Mouse (Mus musculus): ENCODE data around the gene Odf2. TPM values are rescaled to one million over a fixed set of nuclear protein-coding genes. Genes with fewer than 3 reads are reported as not detected.

Gene Odf2
- 10 to 100 TPM; 84.6 to 94.6 TPM for total RNA-seq (2021)
- long read RNA-seq, experiment 1, partial matches to known transcripts: 19 of 51 reads
- long read RNA-seq, experiment 1, other reads (novel, unspliced or antisense): 24 of 51 reads
- long read RNA-seq, experiment 2, transcript Odf2-204 (21 exons, 3,826 nt): major isoform, 7 of 43 reads
- long read RNA-seq, experiment 2, partial matches to known transcripts: 15 of 43 reads
- long read RNA-seq, experiment 2, other reads (novel, unspliced or antisense): 18 of 43 reads

DNA sequence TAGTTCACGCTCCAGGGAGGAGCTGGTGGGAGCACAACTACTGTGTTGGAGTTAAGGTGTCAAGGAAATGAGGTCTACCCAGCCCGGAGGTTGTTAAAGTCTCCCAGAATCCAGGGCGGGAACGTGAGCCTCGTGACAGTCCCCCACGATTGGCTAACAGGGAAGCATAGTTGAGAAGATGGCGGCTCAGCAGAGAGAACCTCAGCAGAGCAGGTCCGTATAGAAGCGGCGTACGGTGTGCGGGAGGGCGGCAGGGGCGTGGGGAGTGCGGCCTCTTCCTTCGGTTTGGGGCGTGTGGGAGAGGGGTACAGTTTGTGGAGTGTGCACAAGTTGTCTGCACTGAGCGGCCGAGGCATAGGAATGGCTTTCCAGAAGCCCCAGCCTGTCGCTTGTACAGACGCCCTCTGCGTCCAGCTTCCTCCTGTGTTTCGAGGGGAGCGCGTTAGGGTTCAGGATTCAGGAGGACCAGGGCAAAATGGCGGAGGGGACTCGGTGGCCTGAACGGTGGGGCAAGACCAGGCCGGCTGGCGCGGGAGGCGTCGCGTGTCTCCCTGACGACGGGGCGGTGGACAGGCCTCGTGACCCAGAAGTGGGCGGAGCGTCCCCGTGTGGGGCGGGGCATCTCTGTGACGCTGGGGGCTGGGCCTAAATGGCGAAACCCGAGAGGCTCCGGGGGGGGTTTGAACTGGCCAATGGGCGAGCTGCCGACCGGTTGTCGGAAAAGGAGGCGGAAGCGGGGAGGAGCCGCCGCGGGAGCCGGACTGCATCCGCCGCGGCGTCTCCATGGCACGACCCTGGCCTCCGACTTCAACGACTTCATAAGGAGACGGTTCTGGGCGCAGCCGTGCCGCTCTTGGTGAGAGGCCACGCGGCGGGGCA, at the start of gene Odf2:
Gene Odf2 (plus strand): TSS at position 156 of the 879 bp plus-strand sequence.
- DNase-seq (ENCODE audit: low spot score in 2 of 2): peak; percentile 100

DNA sequence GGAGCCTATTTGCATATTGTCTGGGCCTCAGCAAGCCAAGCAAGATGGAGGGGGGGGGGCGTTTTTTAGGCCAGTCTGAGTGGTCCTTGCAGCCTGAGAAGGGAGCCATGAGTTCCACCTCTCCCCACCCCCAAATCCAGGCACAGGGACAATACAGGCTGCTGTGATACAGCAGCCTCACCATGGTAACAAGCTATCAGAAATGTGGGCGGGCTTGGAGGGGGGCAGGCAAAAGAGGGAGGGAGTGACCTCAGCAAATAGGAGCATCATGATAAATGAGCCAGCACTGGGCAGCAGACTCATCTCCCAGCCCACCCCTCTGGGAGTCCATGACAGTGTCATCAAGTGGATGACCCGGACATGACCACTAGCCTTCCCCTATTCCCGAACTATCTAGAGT, 49.6 kb upstream of the Odf2 start:
- no peak for DNase-seq (ENCODE audit: low spot score in 2 of 2)

DNA sequence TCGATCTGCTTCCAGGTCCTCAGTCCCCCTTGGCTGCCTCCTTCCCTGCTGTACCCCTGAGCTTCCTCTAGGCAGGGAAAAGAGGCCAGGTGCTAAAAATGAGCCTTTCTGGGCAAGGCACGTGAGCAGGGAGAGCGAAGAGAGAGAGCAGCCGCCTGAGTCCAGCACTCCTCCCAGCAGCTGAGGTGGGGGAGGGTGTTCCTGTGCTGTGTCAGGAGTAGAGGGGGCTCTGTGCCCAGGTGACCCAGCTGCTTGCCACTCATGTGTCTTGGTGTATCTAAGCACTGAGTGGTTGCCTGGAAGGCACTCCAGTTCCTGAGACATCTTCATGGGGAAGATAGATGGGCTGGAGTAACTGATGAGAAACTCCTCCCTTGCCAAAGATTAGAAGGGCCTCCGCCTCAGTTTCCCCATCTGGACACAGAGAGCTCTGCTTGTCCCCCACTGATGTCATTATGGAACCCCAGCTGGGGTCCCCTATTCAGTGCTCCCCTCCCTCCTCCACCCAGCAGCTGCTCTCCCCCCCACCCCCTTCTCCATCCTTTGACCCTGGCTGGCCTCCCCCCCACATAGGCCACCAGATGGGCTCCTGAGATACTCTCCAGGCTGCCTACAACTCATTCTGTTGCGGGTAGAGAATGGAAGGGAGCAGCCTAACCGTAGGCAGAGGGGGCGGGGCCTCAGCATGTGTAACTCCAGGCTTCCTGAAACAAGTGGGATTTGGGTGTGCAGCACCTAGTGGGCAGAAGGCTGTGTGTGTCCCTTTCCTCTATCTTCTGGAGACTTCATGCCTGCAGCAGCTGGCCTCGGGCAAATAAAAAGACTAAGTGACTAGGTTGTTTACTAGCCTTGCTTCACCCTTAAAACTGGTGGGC, 45.6 kb upstream of the Odf2 start:
- peak; percentile 38 to 44 for DNase-seq (ENCODE audit: low spot score in 2 of 2)

DNA sequence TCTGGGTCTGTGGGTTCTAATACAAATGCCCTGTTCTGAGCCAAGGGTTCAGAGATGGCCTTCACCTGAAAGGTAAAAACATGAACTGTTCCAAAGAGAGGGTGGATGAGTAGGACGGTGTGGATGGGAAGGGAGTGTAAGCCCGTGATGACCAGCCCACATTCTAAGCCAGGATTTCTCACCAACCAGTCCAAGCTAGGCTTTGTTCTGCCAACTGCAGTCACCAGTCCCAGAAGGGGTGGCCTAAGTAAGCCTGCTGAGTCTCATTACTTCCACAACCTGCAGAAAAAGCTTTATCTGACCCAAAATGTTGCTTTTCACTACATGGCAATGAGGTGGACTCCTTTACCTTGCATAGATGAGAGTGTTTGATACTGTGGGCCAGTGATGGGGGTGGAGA, 44.9 kb upstream of the Odf2 start:
- DNase-seq (ENCODE audit: low spot score in 2 of 2): no peak

DNA sequence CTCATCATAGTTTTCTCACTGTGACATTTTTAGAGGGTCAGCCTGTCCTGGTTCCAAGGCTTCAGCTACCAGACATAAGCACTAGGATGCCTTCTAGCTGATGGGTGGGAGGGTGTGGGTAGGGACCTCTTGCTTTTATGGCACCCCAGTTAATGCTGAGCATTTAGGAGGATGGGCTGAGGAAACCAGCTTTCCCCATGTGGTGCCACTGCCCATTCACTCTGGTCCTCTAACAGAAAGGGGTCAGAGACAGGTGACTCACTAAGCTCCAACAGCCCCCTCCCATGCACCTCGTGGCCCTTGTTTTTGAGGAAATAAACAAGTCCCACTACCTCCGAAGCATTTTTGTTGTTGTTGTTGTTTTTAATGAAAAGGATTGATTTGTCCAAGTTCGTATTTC, 44.4 kb upstream of the Odf2 start:
- no peak for DNase-seq (ENCODE audit: low spot score in 2 of 2)

DNA sequence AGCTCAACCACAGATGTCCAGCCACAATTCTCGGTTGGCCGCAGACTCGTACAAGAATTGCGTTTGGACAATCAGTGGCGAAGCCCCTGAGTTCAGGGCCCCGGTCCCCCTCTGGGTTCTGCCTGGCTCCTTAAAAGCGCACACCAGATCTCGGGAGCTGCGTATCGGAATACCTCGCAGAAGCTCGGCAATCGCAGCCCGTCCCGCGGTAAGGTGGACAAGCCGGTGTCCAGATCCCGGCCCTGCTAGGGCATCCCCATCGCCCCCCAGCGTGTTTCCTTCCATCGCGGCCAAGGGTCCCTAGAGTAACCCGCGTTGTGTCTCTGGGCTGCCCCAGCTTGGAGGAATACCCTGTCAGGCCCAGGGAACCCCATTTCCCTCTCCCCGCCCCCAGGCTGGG, 43.4 kb upstream of the Odf2 start:
- no peak for DNase-seq (ENCODE audit: low spot score in 2 of 2)

- peak in 1 of 2 experiments; percentile 38 for DNase-seq (ENCODE audit: low spot score in 2 of 2)
Observed at GRCm38 (mm10) chr2:29846061-29846853, 42.8 kb upstream of the Odf2 start.

GRCm38 (mm10) chr2:29846911-29847310, 42.1 kb upstream of the Odf2 start:
- DNase-seq (ENCODE audit: low spot score in 2 of 2): no peak

DNA sequence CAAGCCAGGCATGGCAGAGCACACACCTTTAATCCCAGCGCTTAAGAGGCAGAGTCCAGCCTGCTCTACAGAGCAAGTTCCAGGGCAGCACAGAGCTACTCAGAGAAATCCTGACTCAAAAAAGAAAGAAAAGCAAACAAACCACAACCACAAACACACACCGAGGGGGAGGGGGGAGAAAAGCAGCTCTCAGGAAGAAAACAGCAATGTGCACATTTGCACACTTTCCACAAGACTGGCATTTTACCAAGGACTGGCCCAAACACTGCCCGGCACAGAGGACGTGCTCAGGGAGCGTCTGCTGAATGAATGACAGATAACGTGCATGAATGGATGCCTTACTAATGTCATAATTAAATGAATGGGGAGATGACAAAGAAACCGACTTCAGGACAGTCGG, 40.0 kb upstream of the Odf2 start:
- no peak for DNase-seq (ENCODE audit: low spot score in 2 of 2)

DNA sequence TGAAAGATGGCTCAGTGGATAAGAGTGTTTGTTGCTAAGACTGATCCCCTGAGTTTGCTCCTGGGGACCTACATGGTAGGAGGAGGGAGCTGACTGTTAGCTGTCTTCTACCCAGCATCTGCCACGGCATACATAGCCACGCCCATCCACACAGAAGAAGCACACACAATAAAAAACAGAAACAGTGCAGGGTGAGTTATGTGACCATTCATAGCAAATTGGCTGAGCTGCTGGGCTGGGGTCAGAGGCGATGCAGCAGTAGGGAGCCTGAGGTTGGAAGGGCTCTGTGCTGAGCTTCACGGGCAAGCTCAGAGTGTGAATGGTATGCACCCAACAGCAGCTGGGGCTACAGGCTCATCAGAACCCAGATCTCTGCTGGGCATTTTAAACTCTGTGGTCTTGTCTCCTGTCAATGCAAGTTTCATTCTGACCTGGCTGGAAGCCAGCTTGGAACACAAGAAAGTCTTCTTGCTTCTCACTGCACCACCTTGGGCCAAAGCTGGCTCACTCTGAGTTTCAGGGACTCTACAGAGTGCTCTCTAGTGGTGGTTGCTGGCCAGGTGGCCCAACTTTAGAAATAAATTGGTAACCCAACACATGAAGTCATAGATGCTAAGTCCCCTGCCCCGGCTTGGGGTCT, 39.1 kb upstream of the Odf2 start:
- no peak for DNase-seq (ENCODE audit: low spot score in 2 of 2)

DNA sequence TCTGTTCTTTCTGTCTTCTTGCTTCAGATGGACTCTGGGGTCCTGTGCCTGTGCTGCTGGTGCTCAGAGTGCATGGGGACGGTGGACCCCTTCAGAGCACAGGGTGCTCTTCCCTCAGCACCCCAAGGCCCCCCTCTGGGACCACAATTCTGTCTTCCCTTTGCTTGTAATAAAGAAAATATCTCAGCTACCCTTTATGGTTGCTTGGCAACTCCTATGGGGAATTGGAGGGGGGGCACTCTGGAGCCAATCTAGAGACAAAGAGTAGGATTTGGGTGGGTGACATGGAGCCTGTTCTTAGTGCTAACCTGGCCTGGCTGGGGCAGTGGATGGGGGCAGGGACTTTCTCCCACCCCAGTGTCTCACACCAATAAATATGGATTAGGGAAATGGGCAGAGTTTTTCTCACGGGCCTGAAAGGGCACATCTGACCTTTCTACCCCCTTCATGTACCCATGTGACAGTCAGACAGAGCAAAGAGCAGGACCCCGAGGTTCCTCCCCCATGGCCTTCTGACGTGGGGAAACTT, 36.0 kb upstream of the Odf2 start:
- DNase-seq (ENCODE audit: low spot score in 2 of 2): no peak

- no peak for DNase-seq (ENCODE audit: low spot score in 2 of 2)
Observed at GRCm38 (mm10) chr2:29853736-29854135, 35.3 kb upstream of the Odf2 start.

- no peak for DNase-seq (ENCODE audit: low spot score in 2 of 2)
Observed at GRCm38 (mm10) chr2:29855585-29856210, 33.3 kb upstream of the Odf2 start.

DNA sequence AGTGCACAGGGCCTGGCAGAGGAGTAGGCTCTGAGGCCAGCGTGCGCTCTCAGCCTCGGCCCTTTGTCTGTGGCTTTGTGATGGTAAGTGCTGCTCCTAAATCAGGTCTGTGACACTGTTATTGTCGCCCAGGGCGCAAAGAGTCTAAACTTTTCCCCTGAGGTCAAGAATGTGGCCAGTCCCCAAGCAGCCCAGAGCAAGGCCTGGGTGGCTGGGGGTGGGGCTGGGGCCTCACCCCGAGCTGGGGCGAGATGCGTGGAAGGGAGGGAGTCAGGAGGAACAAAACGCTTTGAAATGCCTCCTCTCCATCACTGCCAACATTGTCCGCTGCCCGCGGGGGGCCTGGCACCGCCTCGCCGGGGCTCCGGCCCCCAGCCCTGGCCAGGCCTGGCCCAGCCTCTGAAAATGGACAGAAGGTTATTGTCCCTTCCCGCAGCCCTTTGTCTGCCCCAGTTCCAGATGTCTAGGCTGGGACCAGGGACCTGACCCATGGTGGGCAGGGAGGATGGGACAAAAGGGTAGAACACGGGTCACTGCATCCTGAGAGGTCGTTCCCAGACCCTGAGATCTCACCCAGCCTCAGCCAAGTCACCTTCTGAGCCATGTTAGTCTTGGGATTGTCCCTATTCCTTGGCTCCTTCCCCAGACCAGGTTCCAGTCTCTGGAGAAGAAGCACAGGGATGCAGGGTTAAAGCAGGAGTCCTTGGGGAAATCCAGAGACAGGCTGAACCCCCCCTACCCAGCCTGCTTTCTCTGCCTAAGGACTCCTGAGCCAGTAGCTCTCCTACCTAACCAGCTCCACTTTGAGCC, 32.4 kb upstream of the Odf2 start:
- DNase-seq (ENCODE audit: low spot score in 2 of 2): no peak

DNA sequence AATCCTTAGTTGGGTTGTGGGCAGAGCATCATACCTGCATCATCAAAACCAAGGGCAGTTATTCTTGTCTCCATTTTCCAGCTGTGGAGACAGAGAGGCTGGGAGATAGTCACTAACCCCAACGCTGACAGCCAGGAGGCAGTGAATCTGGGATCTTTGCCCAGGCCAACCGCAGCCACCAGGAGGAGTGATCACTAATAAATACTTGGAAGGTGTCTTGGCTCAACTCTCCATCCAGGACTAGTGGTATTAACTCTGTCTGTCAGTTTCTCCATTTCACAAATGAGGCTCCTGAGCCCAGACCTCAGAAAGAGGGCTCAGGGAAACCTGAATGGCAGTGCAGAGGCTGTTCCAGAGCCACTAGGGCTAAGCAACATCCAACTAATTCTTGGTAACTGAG, 31.7 kb upstream of the Odf2 start:
- DNase-seq (ENCODE audit: low spot score in 2 of 2): no peak

GRCm38 (mm10) chr2:29857967-29858366, 31.1 kb upstream of the Odf2 start:
- no peak for DNase-seq (ENCODE audit: low spot score in 2 of 2)

GRCm38 (mm10) chr2:29858748-29859473, 30.1 kb upstream of the Odf2 start:
- DNase-seq (ENCODE audit: low spot score in 2 of 2): peak in 1 of 2 experiments; percentile 49

GRCm38 (mm10) chr2:29865125-29865524, 23.9 kb upstream of the Odf2 start:
- no peak for DNase-seq (ENCODE audit: low spot score in 2 of 2)

All from left cerebral cortex, adult 18-20 months (tissue).